Comparison of ENCODE assay signal across 8 mouse cellular contexts in genomic region chr6:108456231-108457062, GRCm38 (mm10).
DNase-seq lines count a peak whose midpoint lies in the region; ATAC-seq and TF ChIP-seq lines count a peak whose summit lies in the region.

No protein-coding gene starts in this region.

- no peaks in the 10 kb centered on the region for H3K27me3 ChIP-seq in heart, postnatal 0 days (ENCODE audit: control insufficient read depth, insufficient read depth, low read length)
- no peaks in the 10 kb centered on the region for H3K27me3 ChIP-seq in liver, postnatal 0 days (ENCODE audit: insufficient read depth, low read length)

- no peak for TF ChIP-seq EP300 in heart, postnatal 0 days (IDR thresholded peaks at IDR 0.05; ENCODE audit: low read depth)
- TF ChIP-seq EP300 in liver, postnatal 0 days (IDR thresholded peaks at IDR 0.05; ENCODE audit: low read depth), result no peak

- peak overlapping the region; percentile 52 for H3K9ac ChIP-seq in heart, postnatal 0 days (replicated peaks; ENCODE audit: low read depth, low read length)
- H3K9ac ChIP-seq in liver, postnatal 0 days (replicated peaks), result peak overlapping the region; percentile 36

- H3K36me3 ChIP-seq in heart, postnatal 0 days (replicated peaks; ENCODE audit: control insufficient read depth, insufficient read depth, low read length), result no peaks in the 10 kb centered on the region
- H3K36me3 ChIP-seq in liver, postnatal 0 days (replicated peaks; ENCODE audit: insufficient read depth, low read length), result no peaks in the 10 kb centered on the region

- no peaks in the 10 kb centered on the region for H3K9me3 ChIP-seq in heart, postnatal 0 days (replicated peaks; ENCODE audit: control insufficient read depth, low read length)
- no peaks in the 10 kb centered on the region for H3K9me3 ChIP-seq in liver, postnatal 0 days (ENCODE audit: low read length)

- peak; percentile 51 for DNase-seq in gastrocnemius, adult 2 months
- no peak for DNase-seq in gastrocnemius, postnatal 25 days
- DNase-seq in heart, postnatal 0 days (ENCODE audit: low spot score), result peak; percentile 87
- peak; percentile 46 to 83 for DNase-seq in kidney, postnatal 25 days
- no peak for DNase-seq in liver, postnatal 0 days
- DNase-seq in right cerebral cortex, postnatal 14 days, result peak; percentile 36
- no peak for DNase-seq in ovary, postnatal 14 days (ENCODE audit: low spot score)

- H3K27ac ChIP-seq in gastrocnemius, adult 2 months, result peak overlapping the region; percentile 89
- H3K27ac ChIP-seq in embryonic fibroblast, embryonic 13.5 days (ENCODE audit: insufficient read depth, low read length), result peak overlapping the region; percentile 50
- peak overlapping the region; percentile 91 for H3K27ac ChIP-seq in heart, postnatal 0 days (ENCODE audit: low read depth)
- H3K27ac ChIP-seq in liver, postnatal 0 days (ENCODE audit: low read depth), result peak overlapping the region; percentile 94

- WGBS in heart, postnatal 0 days, result 16% methylated on average over 18 of the region's 18 CpGs
- 44% methylated on average over 18 of the region's 18 CpGs for WGBS in liver, postnatal 0 days (ENCODE audit: insufficient replicate concordance)

- intact Hi-C loops in gastrocnemius, adult 2 months (cut with DNase I), result loop anchor here (2.0 kb wide), 2 partner anchors 74 to 204 kb away; partner anchors contain the start of gene Bhlhe40

- peak overlapping the region; percentile 58 for H3K4me2 ChIP-seq in heart, postnatal 0 days (ENCODE audit: low read depth, low read length)
- no peak overlapping the region for H3K4me2 ChIP-seq in liver, postnatal 0 days (ENCODE audit: low read depth, low read length)

- no peak for TF ChIP-seq POLR2A in embryonic fibroblast, embryonic 13.5 days (IDR thresholded peaks at IDR 0.05; ENCODE audit: low read depth, low read length)

- peak overlapping the region; percentile 61 for H3K4me3 ChIP-seq in gastrocnemius, adult 2 months
- no peak overlapping the region for H3K4me3 ChIP-seq in embryonic fibroblast, embryonic 13.5 days (ENCODE audit: insufficient read depth, low read length)
- peak overlapping the region; percentile 29 for H3K4me3 ChIP-seq in heart, postnatal 0 days (ENCODE audit: low read depth, low read length)
- no peak overlapping the region for H3K4me3 ChIP-seq in liver, postnatal 0 days (ENCODE audit: low read depth, low read length)

- peaks cover 24% of the 10 kb centered on the region for H3K4me1 ChIP-seq in embryonic fibroblast, embryonic 13.5 days (ENCODE audit: control insufficient read depth, insufficient read depth, low read length)
- peaks cover 28% of the 10 kb centered on the region for H3K4me1 ChIP-seq in heart, postnatal 0 days (ENCODE audit: control insufficient read depth, insufficient read depth)
- H3K4me1 ChIP-seq in liver, postnatal 0 days (ENCODE audit: insufficient read depth), result peaks cover 30% of the 10 kb centered on the region

- peak; percentile 72 for ATAC-seq in heart, postnatal 0 days (ENCODE audit: insufficient read depth, low read depth)
- peak; percentile 74 for ATAC-seq in liver, postnatal 0 days

- TF ChIP-seq CTCF in gastrocnemius, adult 2 months (IDR thresholded peaks at IDR 0.05), result no peak; the same call in 1 of the 2 replicates
- TF ChIP-seq CTCF in embryonic fibroblast, embryonic 13.5 days (IDR thresholded peaks at IDR 0.05; ENCODE audit: borderline replicate concordance, insufficient read depth, low read length), result no peak
- TF ChIP-seq CTCF in heart, postnatal 0 days (IDR thresholded peaks at IDR 0.05; ENCODE audit: low read depth), result 0 out of 2 replicates have a peak, but pooled peaks have one; percentile 15
- TF ChIP-seq CTCF in liver, postnatal 0 days (IDR thresholded peaks at IDR 0.05; ENCODE audit: low read depth), result no peak

Comparison
In these comparisons a context has a peak if more than half of its experiments do, and no peak if none do; other contexts are left out.
1. DNase-seq: peak in gastrocnemius, adult 2 months (single experiment), heart, postnatal 0 days (single experiment), kidney, postnatal 25 days (2 of 2) and right cerebral cortex, postnatal 14 days (single experiment); none in gastrocnemius, postnatal 25 days (single experiment), liver, postnatal 0 days (single experiment) and ovary, postnatal 14 days (single experiment).
2. H3K4me3 ChIP-seq: peak in gastrocnemius, adult 2 months (single experiment) and heart, postnatal 0 days (single experiment); none in embryonic fibroblast, embryonic 13.5 days (single experiment) and liver, postnatal 0 days (single experiment).
3. Peak in every context shown above with its lines, with median percentiles within 50 percentile points of each other: H3K27ac ChIP-seq.